Mouse (Mus musculus): ENCODE data around the gene Cog2.

DNA sequence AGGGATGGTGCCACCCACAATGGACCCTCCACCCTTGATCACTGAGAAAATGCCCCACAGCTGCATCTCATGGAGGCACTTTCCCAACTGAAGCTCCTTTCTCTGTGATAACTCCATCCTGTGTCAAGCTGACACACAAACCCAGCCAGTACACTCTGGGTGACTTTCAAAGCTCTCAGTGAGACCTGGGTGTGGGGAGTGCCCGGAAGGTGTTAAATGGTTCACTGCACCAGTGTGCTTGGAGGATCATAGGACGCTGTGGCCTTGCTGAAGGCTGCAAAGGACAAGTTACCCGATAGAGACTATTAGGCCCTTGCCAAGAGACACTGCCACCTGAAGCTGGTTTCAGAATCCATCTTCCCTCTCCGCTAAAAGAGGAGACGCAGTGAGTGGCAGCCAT, 44.9 kb upstream of the Cog2 start:
- TF ChIP-seq POLR2A (IDR thresholded peaks at IDR 0.05; ENCODE audit: insufficient read depth, low read depth, low read length) (no peak), CTCF (IDR thresholded peaks at IDR 0.05) (no peak)

Measured in heart, adult 2 months (tissue).